Mouse (Mus musculus) macrophage (primary cell): ENCODE data around the gene Scaf11. TPM values are rescaled to one million over a fixed set of nuclear protein-coding genes. Genes with fewer than 3 reads are reported as not detected.
"Not testable (repeated sequence)": the region's sequence is repeated elsewhere in the genome, so short reads cannot be mapped to it uniquely, and the experiment has no call there.

Experiments
- H3K27ac ChIP-seq: fragments of 350-480 bp; formaldehyde crosslinking; 2 replicates; pipeline ENCODE4 v1.9.0; 2021
- H3K36me3 ChIP-seq: fragments of 350-480 bp; formaldehyde crosslinking; 2 replicates; pipeline ENCODE4 v1.9.0; 2021; ENCODE audit errors: inconsistent target
- H3K4me3 ChIP-seq: fragments of 350-480 bp; formaldehyde crosslinking; 2 replicates; pipeline ENCODE4 v1.9.0; 2021; ENCODE audit errors: inconsistent target
- H3K79me2 ChIP-seq: fragments of 350-480 bp; formaldehyde crosslinking; 2 replicates; pipeline ENCODE4 v1.9.0; 2021; ENCODE audit errors: inconsistent target
- WGBS: methylation state at CpG from one replicate; pipeline ENCODE4 v1.1.7; 2026; ENCODE audit warnings: inconsistent platforms; ENCODE audit not compliant: missing documents; 5-methylcytosine and 5-hydroxymethylcytosine counted together
- polyA plus RNA-seq: library from polyadenylated mRNA; stranded (reverse); fragments of 250-400 nt; gene quantifications from 3 replicates; pipeline ENCODE4 v1.2.4, GENCODE M21; 2018; ENCODE audit warnings: inconsistent platforms

Scaf11 gene
- polyA plus RNA-seq, 1 experiment from 2014 or later: 51.0 TPM

- Histone ChIP-seq H3K27ac (no peak overlapping the region), H3K36me3 (peaks cover 2% of the 10 kb centered on the region; the same call in 1 of the 2 replicates), H3K79me2 (peaks cover 81% of the 10 kb centered on the region), H3K4me3 (no peak overlapping the region)
- 67% methylated on average over 5 of the region's 5 CpGs for WGBS
Observed at GRCm38 (mm10) chr15:96456651-96457337, 3.8 kb downstream of the Scaf11 start.

- H3K79me2 ChIP-seq: peaks cover 92% of the 10 kb centered on the region
- WGBS: 79% methylated on average over 4 of the region's 4 CpGs
- peaks cover 5% of the 10 kb centered on the region; the same call in 1 of the 2 replicates for H3K36me3 ChIP-seq
- no peak overlapping the region for H3K4me3 ChIP-seq
- H3K27ac ChIP-seq: no peak overlapping the region
Observed at GRCm38 (mm10) chr15:96455595-96456214, 4.9 kb downstream of the Scaf11 start.

- no peak overlapping the region for H3K4me3 ChIP-seq
- H3K79me2 ChIP-seq: peaks cover 100% of the 10 kb centered on the region
- peaks cover 5% of the 10 kb centered on the region; the same call in 1 of the 2 replicates for H3K36me3 ChIP-seq
- H3K27ac ChIP-seq: no peak overlapping the region
- WGBS: 100% methylated on average over 1 of the region's 1 CpGs
Observed at GRCm38 (mm10) chr15:96453346-96453745, 7.3 kb downstream of the Scaf11 start.

- Histone ChIP-seq H3K4me3 (no peak overlapping the region), H3K27ac (no peak overlapping the region), H3K36me3 (peaks cover 28% of the 10 kb centered on the region; the same call in 1 of the 2 replicates), H3K79me2 (peaks cover 96% of the 10 kb centered on the region)
- 89% methylated on average over 7 of the region's 7 CpGs for WGBS
Observed at GRCm38 (mm10) chr15:96448656-96449299, 11.9 kb downstream of the Scaf11 start.

GRCm38 (mm10) chr15:96446785-96447184 lies 13.9 kb downstream of the Scaf11 start:
- Histone ChIP-seq H3K79me2 (peaks cover 95% of the 10 kb centered on the region), H3K4me3 (no peak overlapping the region), H3K36me3 (peaks cover 35% of the 10 kb centered on the region; the same call in 1 of the 2 replicates), H3K27ac (no peak overlapping the region)
- WGBS: 99% methylated on average over 10 of the region's 10 CpGs

GRCm38 (mm10) chr15:96441480-96441879 lies 19.2 kb downstream of the Scaf11 start:
- 92% methylated on average over 2 of the region's 6 CpGs for WGBS
- H3K36me3 ChIP-seq: peaks cover 39% of the 10 kb centered on the region; the same call in 1 of the 2 replicates

GRCm38 (mm10) chr15:96434202-96434601 lies 26.4 kb downstream of the Scaf11 start:
- H3K79me2 ChIP-seq: peaks cover 59% of the 10 kb centered on the region
- H3K27ac ChIP-seq: no peak overlapping the region
- H3K36me3 ChIP-seq: peaks cover 67% of the 10 kb centered on the region
- no peak overlapping the region for H3K4me3 ChIP-seq
- WGBS: 100% methylated on average over 1 of the region's 1 CpGs

More at GRCm38 (mm10) chr15:96441480-96441879, 19.2 kb downstream of the Scaf11 start:
- not testable (repeated sequence) for H3K27ac ChIP-seq, H3K4me3 ChIP-seq
- peaks cover 93% of the 10 kb centered on the region for H3K79me2 ChIP-seq

- Histone ChIP-seq H3K4me3 (no peak overlapping the region), H3K79me2 (no peaks in the 10 kb centered on the region), H3K27ac (no peak overlapping the region), H3K36me3 (peaks cover 84% of the 10 kb centered on the region)
- WGBS: over 99% methylated on average over 8 of the region's 8 CpGs
Observed at GRCm38 (mm10) chr15:96419920-96420319, 40.7 kb downstream of the Scaf11 start.

GRCm38 (mm10) chr15:96418161-96418560 lies 42.5 kb downstream of the Scaf11 start:
- no peak overlapping the region for H3K27ac ChIP-seq

GRCm38 (mm10) chr15:96408717-96409121 lies 51.9 kb downstream of the Scaf11 start:
- Histone ChIP-seq H3K4me3 (no peak overlapping the region), H3K27ac (no peak overlapping the region), H3K79me2 (no peaks in the 10 kb centered on the region), H3K36me3 (peaks cover 28% of the 10 kb centered on the region)
- WGBS: 93% methylated on average over 5 of the region's 6 CpGs

More at GRCm38 (mm10) chr15:96418161-96418560, 42.5 kb downstream of the Scaf11 start:
- H3K79me2 ChIP-seq: no peaks in the 10 kb centered on the region
- peaks cover 86% of the 10 kb centered on the region for H3K36me3 ChIP-seq
- no peak overlapping the region for H3K4me3 ChIP-seq
- WGBS: 93% methylated on average over 12 of the region's 12 CpGs

- no peak overlapping the region for H3K27ac ChIP-seq
- no peak overlapping the region for H3K4me3 ChIP-seq
- no peaks in the 10 kb centered on the region for H3K79me2 ChIP-seq
- peaks cover 22% of the 10 kb centered on the region for H3K36me3 ChIP-seq
- 98% methylated on average over 2 of the region's 2 CpGs for WGBS
Observed at GRCm38 (mm10) chr15:96407151-96407550, 53.5 kb downstream of the Scaf11 start.

- Histone ChIP-seq H3K79me2 (no peaks in the 10 kb centered on the region), H3K27ac (no peak overlapping the region), H3K36me3 (peaks cover 20% of the 10 kb centered on the region), H3K4me3 (no peak overlapping the region)
- WGBS: 100% methylated on average over 4 of the region's 4 CpGs
Observed at GRCm38 (mm10) chr15:96406253-96406652, 54.4 kb downstream of the Scaf11 start.

GRCm38 (mm10) chr15:96405548-96405947 lies 55.1 kb downstream of the Scaf11 start:
- H3K79me2 ChIP-seq: no peaks in the 10 kb centered on the region
- H3K27ac ChIP-seq: no peak overlapping the region
- no peak overlapping the region for H3K4me3 ChIP-seq
- WGBS: 90% methylated on average over 5 of the region's 5 CpGs
- peaks cover 16% of the 10 kb centered on the region for H3K36me3 ChIP-seq

- Histone ChIP-seq H3K36me3 (peaks cover 21% of the 10 kb centered on the region; the same call in 1 of the 2 replicates), H3K27ac (no peak overlapping the region), H3K79me2 (no peaks in the 10 kb centered on the region), H3K4me3 (no peak overlapping the region)
- 98% methylated on average over 10 of the region's 10 CpGs for WGBS
Observed at GRCm38 (mm10) chr15:96398333-96398732, 62.3 kb downstream of the Scaf11 start.
